17 mouse cellular contexts compared by ENCODE assay signal in the genomic region with DNA sequence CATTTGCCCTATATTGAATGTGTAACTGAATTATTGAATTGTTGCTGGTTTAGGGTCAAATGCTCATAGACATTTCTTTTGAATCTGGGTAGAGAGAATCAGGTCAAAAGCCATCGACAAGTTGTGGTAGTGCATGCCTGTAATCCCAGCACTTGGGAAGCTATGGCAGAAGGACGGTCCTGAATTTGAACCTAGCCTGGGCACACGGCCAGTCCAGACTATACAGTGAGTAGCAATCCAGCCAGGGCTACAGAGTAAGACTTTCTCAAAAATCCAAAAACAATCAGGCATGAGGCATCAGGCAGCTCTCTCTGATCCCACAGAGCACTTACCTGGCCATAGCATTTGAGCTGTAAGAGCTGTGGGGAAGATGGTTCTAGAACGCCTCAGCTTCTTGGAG. TPM values are rescaled to one million over a fixed set of nuclear protein-coding genes. Genes with fewer than 3 reads are reported as not detected.
"Had no signal": no experiment of that assay in that cellular context is flagged by ENCODE, and none has a peak within 500 bp of the region (broad histone marks: within the 10 kb centered on the region; RNA-seq: fewer than 3 reads in every experiment).

No protein-coding gene starts in this region.

- H3K9ac ChIP-seq: kidney, embryonic 15.5 days; limb, embryonic 13.5 days; liver, embryonic 12.5 days; liver, embryonic 15.5 days; midbrain, embryonic 12.5 days; midbrain, embryonic 15.5 days; neural tube, embryonic 12.5 days; neural tube, embryonic 15.5 days; stomach, embryonic 15.5 days had no signal

- H3K4me2 ChIP-seq: kidney, embryonic 15.5 days; limb, embryonic 13.5 days; liver, embryonic 12.5 days; liver, embryonic 15.5 days; midbrain, embryonic 12.5 days; midbrain, embryonic 15.5 days; neural tube, embryonic 12.5 days; neural tube, embryonic 15.5 days; stomach, embryonic 15.5 days had no signal

- H3K36me3 ChIP-seq: kidney, embryonic 15.5 days; limb, embryonic 10.5 days; limb, embryonic 13.5 days; liver, embryonic 12.5 days; liver, embryonic 15.5 days; midbrain, embryonic 12.5 days; midbrain, embryonic 15.5 days; neural tube, embryonic 12.5 days; neural tube, embryonic 15.5 days; stomach, embryonic 15.5 days had no signal

- H3K4me3 ChIP-seq: kidney, embryonic 15.5 days; left cerebral cortex, adult 2 months; limb, embryonic 10.5 days; limb, embryonic 13.5 days; liver, embryonic 12.5 days; liver, embryonic 15.5 days; midbrain, embryonic 12.5 days; midbrain, embryonic 15.5 days; neural tube, embryonic 12.5 days; neural tube, embryonic 15.5 days; stomach, embryonic 15.5 days had no signal

- ATAC-seq: liver, embryonic 12.5 days had no signal

- DNase-seq: layer of hippocampus, postnatal 36 days; right cerebral cortex, postnatal 14 days; right cerebral cortex, postnatal 4 days; spleen, adult 18-20 months; thymus, postnatal 25 days had no signal

- H3K27ac ChIP-seq: kidney, embryonic 15.5 days; left cerebral cortex, adult 2 months; limb, embryonic 10.5 days; limb, embryonic 13.5 days; liver, embryonic 12.5 days; liver, embryonic 15.5 days; macrophage; midbrain, embryonic 12.5 days; midbrain, embryonic 15.5 days; neural tube, embryonic 12.5 days; neural tube, embryonic 15.5 days; stomach, embryonic 15.5 days had no signal

- H3K27me3 ChIP-seq: kidney, embryonic 15.5 days; limb, embryonic 13.5 days; midbrain, embryonic 12.5 days; neural tube, embryonic 12.5 days; neural tube, embryonic 15.5 days; stomach, embryonic 15.5 days had no signal

- H3K9me3 ChIP-seq: kidney, embryonic 15.5 days; limb, embryonic 10.5 days; limb, embryonic 13.5 days; liver, embryonic 12.5 days; liver, embryonic 15.5 days; midbrain, embryonic 12.5 days; midbrain, embryonic 15.5 days; neural tube, embryonic 12.5 days; neural tube, embryonic 15.5 days; stomach, embryonic 15.5 days had no signal

- H3K4me1 ChIP-seq: kidney, embryonic 15.5 days; limb, embryonic 10.5 days; liver, embryonic 12.5 days; liver, embryonic 15.5 days; midbrain, embryonic 12.5 days; neural tube, embryonic 12.5 days; stomach, embryonic 15.5 days had no signal

RNA-seq across cellular contexts. Expression of a gene that starts 47.5 kb away (rescaled TPM):
- polyA plus RNA-seq: midbrain, embryonic 12.5 days; neural tube, embryonic 12.5 days had no signal
